Mouse (Mus musculus) testis, adult 2 months (tissue): ENCODE data around the gene Olfr1158.

Experiments
- CTCF ChIP-seq: fragments of 200-500 bp; IDR thresholded peaks from 2 replicates; pipeline ENCODE4 v1.5.1; 2012; ENCODE audit warnings: low read depth, mild to moderate bottlenecking, inconsistent platforms, low read length, moderate library complexity; ENCODE audit not compliant: control insufficient read depth, insufficient read depth, insufficient replicate concordance
- POLR2A ChIP-seq: fragments of 200-500 bp; IDR thresholded peaks from 2 replicates; pipeline ENCODE4 v1.6.1; 2012; ENCODE audit warnings: low read depth, mild to moderate bottlenecking, inconsistent platforms, low read length, moderate library complexity; ENCODE audit not compliant: control insufficient read depth

DNA sequence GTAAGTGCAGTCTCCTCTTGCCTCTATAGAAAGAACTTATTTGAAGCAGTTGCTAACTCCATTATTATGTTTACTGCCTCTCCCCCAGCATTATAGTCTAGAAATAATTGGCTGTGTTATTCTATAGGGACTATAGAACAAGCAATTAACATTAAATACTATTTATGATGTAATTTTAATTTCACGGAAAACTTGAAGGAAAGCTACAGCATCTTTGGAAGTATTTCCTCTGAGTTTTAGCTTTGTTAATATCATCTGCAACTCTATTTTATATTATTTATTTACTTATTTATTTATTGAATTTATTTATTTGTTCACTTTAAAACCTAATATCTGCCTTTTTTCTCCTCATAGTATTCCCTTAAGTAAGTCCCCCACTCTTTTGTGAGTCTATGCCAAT, 44.9 kb upstream of the Olfr1158 start, which contains the start of gene Olfr1155:
- TF ChIP-seq CTCF (no peak), POLR2A (no peak)
